Mouse (Mus musculus) spleen, adult 2 months (tissue): ENCODE data around the gene Pot1a. TPM values are rescaled to one million over a fixed set of nuclear protein-coding genes. Genes with fewer than 3 reads are reported as not detected.

Source experiments
- DNase-seq, 2 experiments: peaks; one replicate each; pipeline versions ENCODE4 v3.0.0 to v3.0.0-alpha.2; 2012 to 2021; ENCODE audit warnings: low spot score in 2 of 2, low read depth in 1 of 2
- H3K27ac ChIP-seq: fragments of 200-500 bp; 2 replicates; pipeline ENCODE4 v1.5.1; 2012; ENCODE audit warnings: low read length, inconsistent platforms; ENCODE audit not compliant: insufficient read depth
- H3K27me3 ChIP-seq: fragments of 200-500 bp; 2 replicates; pipeline ENCODE4 v1.6.1; 2012; ENCODE audit warnings: mild to moderate bottlenecking, moderate library complexity, low read length, inconsistent platforms; ENCODE audit not compliant: control insufficient read depth, insufficient read depth
- H3K36me3 ChIP-seq: fragments of 200-500 bp; 2 replicates; pipeline ENCODE4 v1.6.1; 2012; ENCODE audit warnings: mild to moderate bottlenecking, low read length, inconsistent platforms; ENCODE audit not compliant: control insufficient read depth, insufficient read depth
- H3K4me1 ChIP-seq: fragments of 200-500 bp; 2 replicates; pipeline ENCODE4 v1.6.1; 2011; ENCODE audit warnings: inconsistent platforms; ENCODE audit not compliant: control insufficient read depth, insufficient read depth, insufficient read length
- H3K4me3 ChIP-seq: fragments of 200-500 bp; 2 replicates; pipeline ENCODE4 v1.5.1; 2011; ENCODE audit warnings: mild to moderate bottlenecking, inconsistent platforms; ENCODE audit not compliant: insufficient read depth, insufficient read length; ENCODE audit errors: extremely low read depth
- CTCF ChIP-seq: fragments of 200-500 bp; IDR thresholded peaks from 2 replicates; pipeline ENCODE4 v1.5.1; 2011; ENCODE audit warnings: mild to moderate bottlenecking, inconsistent platforms; ENCODE audit not compliant: insufficient read depth, insufficient read length, insufficient replicate concordance; ENCODE audit errors: extremely low read depth
- POLR2A ChIP-seq: fragments of 200-500 bp; IDR thresholded peaks from 2 replicates; pipeline ENCODE4 v1.6.1; 2011; ENCODE audit warnings: low read depth, low read length, inconsistent platforms
- WGBS: fragments of 180-500 bp; shearing (Covaris S2); methylation state at CpG from one replicate; pipeline ENCODE4 v1.1.7; 2018; 5-methylcytosine and 5-hydroxymethylcytosine counted together
- polyA plus RNA-seq: library from polyadenylated mRNA; depleted of rRNA; stranded (reverse); fragments of >200 nt; gene quantifications from 2 replicates; pipeline ENCODE4 v1.2.3, GENCODE M21; 2012; rRNA removed

Pot1a gene
- polyA plus RNA-seq, 1 experiment = 4.0 TPM

DNA sequence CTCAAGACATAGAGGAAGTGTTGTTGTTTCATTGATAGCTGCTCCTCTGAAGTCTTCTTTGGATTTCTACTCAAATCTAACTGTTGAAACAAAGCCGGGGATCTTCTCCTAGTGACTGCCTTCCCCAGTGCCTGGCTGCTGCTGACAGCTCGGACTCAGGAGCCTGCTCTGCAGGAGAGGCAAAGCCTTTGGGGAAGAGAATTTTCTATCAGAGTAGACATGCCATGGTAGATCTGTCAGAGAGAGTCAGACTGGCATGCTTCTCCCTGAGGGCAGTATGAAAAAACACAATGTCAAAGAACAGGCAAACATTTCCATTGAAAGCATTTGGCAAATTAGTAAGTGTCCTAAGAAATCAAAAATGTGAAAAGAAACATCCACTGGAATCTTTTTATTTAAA is 109.1 kb downstream of the Pot1a start:
- TF ChIP-seq CTCF = no peak
- TF ChIP-seq POLR2A = no peak
- H3K27me3 ChIP-seq = no peaks in the 10 kb centered on the region
- no peak overlapping the region for H3K27ac ChIP-seq
- H3K4me3 ChIP-seq = no peak overlapping the region
- no peak for DNase-seq
- whole genome bisulfite sequencing = 61% methylated on average over 2 of the region's 2 CpGs
- H3K4me1 ChIP-seq = no peaks in the 10 kb centered on the region
- H3K36me3 ChIP-seq = no peaks in the 10 kb centered on the region

Other genes starting within 250 kb of the Pot1a start
- gene Gpr37, start 118.5 kb downstream of the Pot1a start, polyA plus RNA-seq = 0.07 TPM in 1 of 2 replicates, not detected in the other